Mouse (Mus musculus) lung, postnatal 10 days (tissue): Measurements from ENCODE around the gene Zfp989.
"Not testable (repeated sequence)": the region's sequence is repeated elsewhere in the genome, so short reads cannot be mapped to it uniquely, and the experiment has no call there.

ENCODE experiments used
- DNase-seq: peaks from one replicate; pipeline ENCODE4 v3.0.0; 2021

Gene Zfp989

GRCm38 (mm10) chr4:146971757-146972156 is at the start of gene Zfp989:
Gene Zfp989 (plus strand): TSS chr4:146971976.
- DNase-seq, result not testable (repeated sequence)

- no peak for DNase-seq
These were observed 39.3 kb upstream of the Zfp989 start for GRCm38 (mm10) chr4:146932311-146933082.

- not testable (repeated sequence) for DNase-seq
These were observed 30.1 kb upstream of the Zfp989 start for GRCm38 (mm10) chr4:146941691-146942090.

GRCm38 (mm10) chr4:146976581-146976980 is 4.8 kb downstream of the Zfp989 start:
- not testable (repeated sequence) for DNase-seq

- DNase-seq, result not testable (repeated sequence)
These were observed 46.6 kb downstream of the Zfp989 start for GRCm38 (mm10) chr4:147018400-147018799.

GRCm38 (mm10) chr4:147021550-147021949 is 49.8 kb downstream of the Zfp989 start, which contains the start of gene Rex2:
Gene Rex2 (plus strand): TSS chr4:147021850.
- DNase-seq, result not testable (repeated sequence)

GRCm38 (mm10) chr4:147026374-147026773 is 54.6 kb downstream of the Zfp989 start:
- not testable (repeated sequence) for DNase-seq

GRCm38 (mm10) chr4:147031308-147032036 is 59.7 kb downstream of the Zfp989 start:
- not testable (repeated sequence) for DNase-seq
